Mouse (Mus musculus): ENCODE data around the gene Syngap1.

- TF ChIP-seq POLR2A (IDR thresholded peaks at IDR 0.05; ENCODE audit: borderline replicate concordance, extremely low read depth, low read depth, low read length): no peak
- TF ChIP-seq CTCF (IDR thresholded peaks at IDR 0.05; ENCODE audit: insufficient read depth, low read length): no peak
Observed at GRCm38 (mm10) chr17:26946567-26946966, 5.5 kb downstream of the Syngap1 start.
